Mouse (Mus musculus): ENCODE results near the gene Chrne. TPM values are rescaled to one million over a fixed set of nuclear protein-coding genes. Genes with fewer than 3 reads are reported as not detected.

Gene Chrne
- polyA plus RNA-seq, 1 experiment from 2014 or later = 0.23 TPM

DNA sequence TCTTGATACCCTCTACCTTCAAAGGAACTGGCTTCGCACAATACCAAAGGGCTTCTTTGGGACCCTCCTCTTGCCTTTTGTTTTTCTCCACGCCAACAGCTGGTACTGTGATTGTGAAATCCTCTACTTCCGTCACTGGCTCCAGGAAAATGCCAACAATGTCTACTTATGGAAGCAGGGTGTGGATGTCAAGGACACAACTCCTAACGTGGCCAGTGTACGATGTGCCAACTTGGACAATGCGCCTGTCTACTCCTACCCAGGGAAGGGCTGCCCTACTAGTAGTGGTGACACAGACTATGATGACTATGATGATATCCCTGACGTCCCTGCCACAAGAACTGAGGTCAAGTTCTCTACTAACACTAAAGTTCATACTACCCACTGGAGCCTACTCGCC, 21.0 kb upstream of the Chrne start:
- Histone ChIP-seq H3K9ac (replicated peaks) (no peak overlapping the region), H3K4me3 (replicated peaks) (no peak overlapping the region), H3K4me1 (peaks cover 5% of the 10 kb centered on the region), H3K4me2 (no peak overlapping the region), H3K9me3 (replicated peaks) (no peaks in the 10 kb centered on the region), H3K27ac (replicated peaks) (no peak overlapping the region), H3K36me3 (peaks cover 18% of the 10 kb centered on the region), H3K27me3 (replicated peaks) (no peaks in the 10 kb centered on the region)
- WGBS = 87% methylated on average over 8 of the region's 8 CpGs
- ATAC-seq (ENCODE audit: low FRiP score) = no peak

DNA sequence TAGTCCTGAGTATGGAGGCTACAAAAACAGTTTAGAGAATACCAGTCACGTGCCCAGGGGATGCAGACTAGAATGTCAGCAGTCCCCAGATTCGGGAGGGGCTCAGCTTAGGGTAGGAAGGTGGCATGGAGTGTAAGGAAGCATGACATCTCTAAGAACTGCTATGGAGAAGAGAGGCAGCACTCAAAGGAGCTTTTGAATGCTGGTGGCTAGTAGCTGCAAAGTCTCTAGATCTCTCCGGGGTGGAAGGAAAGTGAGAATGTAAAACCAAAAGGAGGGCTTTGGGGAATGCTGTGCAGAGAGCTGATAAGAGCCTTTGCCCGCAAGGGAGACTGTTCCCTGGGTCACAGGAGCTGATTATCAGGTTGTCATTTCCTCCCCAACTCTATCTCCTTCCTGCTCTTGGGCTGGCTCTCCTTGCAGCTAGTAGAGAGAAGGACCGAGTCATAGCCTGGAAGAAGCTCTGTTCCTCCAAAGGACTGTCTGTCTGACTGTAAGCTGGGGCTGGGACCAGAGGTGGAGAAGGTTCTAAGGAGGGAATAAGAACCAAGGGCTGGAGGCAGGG, 19.8 kb upstream of the Chrne start, which contains the start of gene Gp1ba:
Gene Gp1ba, plus strand, starts transcription at position 409 of the 565 bp plus-strand sequence.
- Histone ChIP-seq H3K4me3 (replicated peaks) (no peak within 1 kb of the TSS), H3K36me3 (peaks cover 7% of the 10 kb centered on the region), H3K27ac (replicated peaks) (no peak within 1 kb of the TSS), H3K4me1 (no peaks in the 10 kb centered on the region), H3K4me2 (no peak within 1 kb of the TSS), H3K27me3 (replicated peaks) (no peaks in the 10 kb centered on the region), H3K9ac (replicated peaks) (no peak within 1 kb of the TSS), H3K9me3 (replicated peaks) (no peaks in the 10 kb centered on the region)
- ATAC-seq (ENCODE audit: low FRiP score) = no peak
- 54% methylated on average over 5 of the region's 5 CpGs for WGBS

DNA sequence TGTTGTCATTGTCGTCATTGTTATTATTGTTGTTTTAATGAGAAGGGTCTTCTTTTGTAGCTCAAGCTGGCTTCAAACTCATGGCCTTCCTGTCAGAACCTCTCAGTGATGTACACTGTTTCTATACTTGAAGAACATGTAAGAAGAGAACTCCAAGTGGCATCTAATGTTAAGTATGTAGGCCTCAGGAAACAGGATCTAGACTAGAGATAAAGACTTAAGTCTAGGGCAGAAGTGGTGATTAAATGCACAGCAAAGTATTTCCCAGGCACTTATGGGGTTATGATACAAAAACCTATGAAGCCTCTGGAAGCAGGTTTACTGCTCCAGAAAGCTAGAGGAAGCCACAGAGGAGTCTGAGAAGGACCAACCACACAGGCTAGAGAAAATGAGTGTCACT, 19.3 kb upstream of the Chrne start:
- ATAC-seq (ENCODE audit: low FRiP score) = no peak
- no peak overlapping the region for H3K4me3 ChIP-seq (replicated peaks)
- H3K4me1 ChIP-seq = no peaks in the 10 kb centered on the region
- no peak overlapping the region for H3K27ac ChIP-seq (replicated peaks)
- H3K27me3 ChIP-seq (replicated peaks) = no peaks in the 10 kb centered on the region
- no peaks in the 10 kb centered on the region for H3K9me3 ChIP-seq (replicated peaks)
- 98% methylated on average over 1 of the region's 1 CpGs for WGBS
- H3K36me3 ChIP-seq = peaks cover 7% of the 10 kb centered on the region
- H3K4me2 ChIP-seq = no peak overlapping the region
- H3K9ac ChIP-seq (replicated peaks) = no peak overlapping the region

DNA sequence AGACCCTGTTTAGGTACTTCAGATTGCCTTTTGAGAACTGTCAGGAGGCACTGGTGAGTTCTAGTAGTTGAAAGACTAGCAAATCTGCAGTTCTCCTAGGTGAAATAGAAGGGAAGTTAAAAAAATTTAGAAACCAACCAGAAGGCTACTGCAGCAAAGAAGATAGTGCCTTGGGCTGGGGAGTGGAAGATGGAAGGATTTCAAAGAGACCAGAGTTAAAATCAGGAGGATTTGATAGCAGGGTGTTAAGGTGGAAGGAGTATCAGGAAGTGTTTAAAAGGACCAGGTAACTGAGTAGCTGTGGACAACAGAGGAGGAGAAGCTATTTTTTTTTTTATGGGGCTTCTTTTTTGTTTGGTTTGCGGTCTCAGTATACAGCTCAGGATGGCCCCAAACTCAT, 18.7 kb upstream of the Chrne start:
- WGBS = 89% methylated on average over 1 of the region's 1 CpGs
- Histone ChIP-seq H3K27ac (replicated peaks) (no peak overlapping the region), H3K9me3 (replicated peaks) (no peaks in the 10 kb centered on the region), H3K27me3 (replicated peaks) (no peaks in the 10 kb centered on the region), H3K4me2 (no peak overlapping the region), H3K9ac (replicated peaks) (no peak overlapping the region), H3K36me3 (peaks cover 5% of the 10 kb centered on the region), H3K4me1 (no peaks in the 10 kb centered on the region), H3K4me3 (replicated peaks) (no peak overlapping the region)
- no peak for ATAC-seq (ENCODE audit: low FRiP score)

DNA sequence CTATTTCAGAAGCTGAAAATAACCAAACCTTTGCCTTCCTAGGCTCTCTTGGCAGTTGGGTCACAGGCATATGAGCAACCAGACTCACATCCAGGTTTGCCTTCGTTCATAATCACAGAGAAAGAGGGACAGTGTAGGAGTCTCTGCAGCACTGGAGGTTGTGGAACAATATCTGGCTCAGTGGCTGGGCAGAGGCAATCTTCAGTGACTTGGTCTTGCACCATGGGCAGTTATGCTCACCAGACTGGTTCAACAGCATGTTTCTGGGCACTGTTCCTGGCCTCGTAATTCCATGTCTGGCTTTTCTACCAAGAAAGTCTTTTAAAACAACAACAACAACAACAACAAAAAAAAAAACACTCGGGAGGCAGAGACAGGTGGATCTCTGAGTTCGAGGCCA, 16.6 kb upstream of the Chrne start:
- no peak for ATAC-seq (ENCODE audit: low FRiP score)
- no peaks in the 10 kb centered on the region for H3K9me3 ChIP-seq (replicated peaks)
- H3K27me3 ChIP-seq (replicated peaks) = no peaks in the 10 kb centered on the region
- H3K4me2 ChIP-seq = no peak overlapping the region
- no peak overlapping the region for H3K27ac ChIP-seq (replicated peaks)
- no peak overlapping the region for H3K4me3 ChIP-seq (replicated peaks)
- WGBS = 84% methylated on average over 4 of the region's 4 CpGs
- no peaks in the 10 kb centered on the region for H3K4me1 ChIP-seq
- no peak overlapping the region for H3K9ac ChIP-seq (replicated peaks)
- no peaks in the 10 kb centered on the region for H3K36me3 ChIP-seq

DNA sequence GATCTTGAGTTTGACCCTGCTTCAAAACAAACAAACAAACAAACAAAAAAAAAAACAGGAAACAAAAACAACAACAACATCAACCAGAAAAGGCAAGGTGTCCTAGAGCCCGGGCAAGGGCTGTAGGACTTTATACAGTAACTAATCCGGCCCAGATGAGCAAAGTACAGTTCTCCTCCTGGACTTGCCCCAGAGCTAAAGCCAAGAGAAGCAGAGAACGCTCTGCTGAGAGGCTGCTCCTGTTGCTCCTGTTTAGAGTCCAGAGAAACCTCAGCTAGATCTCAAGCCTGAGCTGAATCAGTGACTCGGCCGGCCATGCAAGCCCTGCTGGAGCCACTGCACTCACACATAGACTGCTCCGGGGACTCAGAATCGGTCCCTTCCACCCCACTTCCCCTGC, 11.1 kb upstream of the Chrne start:
- ATAC-seq (ENCODE audit: low FRiP score) = no peak
- Histone ChIP-seq H3K27ac (replicated peaks) (no peak overlapping the region), H3K4me1 (no peaks in the 10 kb centered on the region), H3K4me3 (replicated peaks) (no peak overlapping the region), H3K9me3 (replicated peaks) (no peaks in the 10 kb centered on the region), H3K27me3 (replicated peaks) (no peaks in the 10 kb centered on the region), H3K9ac (replicated peaks) (no peak overlapping the region), H3K4me2 (no peak overlapping the region), H3K36me3 (no peaks in the 10 kb centered on the region)
- WGBS = 79% methylated on average over 7 of the region's 7 CpGs

DNA sequence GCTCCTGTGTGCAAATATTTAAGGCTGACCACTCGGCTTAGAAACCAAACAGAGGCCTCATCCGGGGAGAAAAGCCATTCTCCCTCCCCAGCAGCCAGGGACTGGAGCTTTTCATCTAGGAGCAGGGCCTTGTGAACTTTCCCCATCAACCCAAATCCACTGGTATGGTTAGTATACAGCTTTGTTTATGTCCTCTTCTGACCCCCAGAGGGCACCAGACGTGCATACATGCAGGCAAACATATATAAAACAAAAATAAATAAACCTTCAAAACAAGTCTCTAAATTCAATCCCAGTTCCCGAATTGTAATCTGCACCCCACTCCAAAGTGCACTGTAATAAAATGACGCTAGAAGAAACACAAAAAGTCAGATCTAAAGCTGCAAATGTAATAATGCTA, 10.5 kb upstream of the Chrne start:
- H3K4me1 ChIP-seq = no peaks in the 10 kb centered on the region
- no peak overlapping the region for H3K27ac ChIP-seq (replicated peaks)
- H3K9ac ChIP-seq (replicated peaks) = no peak overlapping the region
- no peak overlapping the region for H3K4me2 ChIP-seq
- H3K36me3 ChIP-seq = no peaks in the 10 kb centered on the region
- 62% methylated on average over 5 of the region's 5 CpGs for WGBS
- H3K9me3 ChIP-seq (replicated peaks) = no peaks in the 10 kb centered on the region
- H3K27me3 ChIP-seq (replicated peaks) = no peaks in the 10 kb centered on the region
- no peak for ATAC-seq (ENCODE audit: low FRiP score)
- H3K4me3 ChIP-seq (replicated peaks) = no peak overlapping the region

DNA sequence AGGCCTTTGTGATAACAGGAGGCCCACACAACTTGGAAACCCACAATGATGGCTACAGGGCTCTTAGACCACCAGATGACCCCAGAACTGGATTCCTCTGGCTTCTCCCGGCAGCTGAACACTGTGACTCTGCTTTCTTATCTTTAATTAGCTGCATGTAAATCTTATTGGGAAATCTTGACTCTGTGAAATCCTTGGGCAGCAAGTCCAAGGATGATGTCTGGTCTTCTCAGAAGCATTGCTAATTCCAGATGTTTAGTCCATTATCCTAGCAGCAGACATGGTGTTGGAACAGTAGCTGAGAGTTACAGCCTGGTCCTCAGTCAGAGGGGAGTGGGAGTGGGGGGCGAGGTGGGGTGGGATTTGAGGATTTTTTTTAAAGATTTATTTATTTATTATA, 9.4 kb upstream of the Chrne start:
- Histone ChIP-seq H3K36me3 (no peaks in the 10 kb centered on the region), H3K4me3 (replicated peaks) (no peak overlapping the region), H3K4me2 (no peak overlapping the region), H3K27me3 (replicated peaks) (no peaks in the 10 kb centered on the region), H3K4me1 (no peaks in the 10 kb centered on the region), H3K9me3 (replicated peaks) (no peaks in the 10 kb centered on the region), H3K27ac (replicated peaks) (no peak overlapping the region), H3K9ac (replicated peaks) (no peak overlapping the region)
- no peak for ATAC-seq (ENCODE audit: low FRiP score)
- 63% methylated on average over 2 of the region's 2 CpGs for WGBS

DNA sequence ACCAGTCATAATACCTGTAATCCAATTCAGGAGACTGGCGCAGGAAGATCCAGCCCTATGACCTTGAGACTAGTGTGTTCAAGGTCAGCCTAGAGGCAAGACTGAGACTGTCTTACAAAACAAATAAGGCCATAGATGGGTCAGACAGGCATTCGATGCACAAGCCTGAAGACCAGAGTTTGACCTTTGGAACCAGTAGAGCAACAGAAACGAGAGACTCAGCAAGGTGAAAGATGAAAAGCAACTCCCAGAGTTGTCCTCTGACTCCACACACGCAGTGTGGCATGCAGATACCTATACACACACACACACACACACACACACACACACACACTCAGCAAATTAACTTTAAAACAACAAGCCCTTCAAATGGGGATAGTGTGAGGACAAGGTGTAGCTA, 7.9 kb upstream of the Chrne start:
- H3K4me2 ChIP-seq = no peak overlapping the region
- H3K27me3 ChIP-seq (replicated peaks) = no peaks in the 10 kb centered on the region
- H3K36me3 ChIP-seq = no peaks in the 10 kb centered on the region
- 83% methylated on average over 4 of the region's 4 CpGs for WGBS
- no peaks in the 10 kb centered on the region for H3K4me1 ChIP-seq
- ATAC-seq (ENCODE audit: low FRiP score) = no peak
- no peak overlapping the region for H3K9ac ChIP-seq (replicated peaks)
- no peaks in the 10 kb centered on the region for H3K9me3 ChIP-seq (replicated peaks)
- H3K27ac ChIP-seq (replicated peaks) = no peak overlapping the region
- H3K4me3 ChIP-seq (replicated peaks) = no peak overlapping the region

DNA sequence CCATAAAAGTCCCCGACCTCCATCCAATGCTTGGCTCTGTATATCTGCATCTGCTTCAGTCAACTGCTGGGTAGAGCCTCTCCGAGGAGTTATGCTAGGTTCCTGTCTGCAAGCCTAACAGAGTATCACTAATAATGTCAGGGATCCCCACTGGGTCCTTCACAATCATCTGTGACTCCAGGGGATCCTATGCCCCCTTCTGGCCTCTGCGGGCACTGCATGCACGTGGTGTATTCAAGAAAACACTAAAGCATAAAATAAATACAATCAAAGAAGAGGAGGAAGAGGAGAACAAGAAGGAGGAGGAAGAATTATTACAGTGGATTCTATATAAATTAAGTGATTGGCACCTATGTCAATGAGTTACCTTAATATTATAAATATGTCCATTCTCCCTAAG, 6.5 kb upstream of the Chrne start:
- Histone ChIP-seq H3K27ac (replicated peaks) (no peak overlapping the region), H3K36me3 (no peaks in the 10 kb centered on the region), H3K4me1 (no peaks in the 10 kb centered on the region), H3K27me3 (replicated peaks) (no peaks in the 10 kb centered on the region), H3K4me3 (replicated peaks) (no peak overlapping the region), H3K9me3 (replicated peaks) (no peaks in the 10 kb centered on the region), H3K9ac (replicated peaks) (no peak overlapping the region), H3K4me2 (no peak overlapping the region)
- no peak for ATAC-seq (ENCODE audit: low FRiP score)
- 48% methylated on average over 4 of the region's 4 CpGs for WGBS

DNA sequence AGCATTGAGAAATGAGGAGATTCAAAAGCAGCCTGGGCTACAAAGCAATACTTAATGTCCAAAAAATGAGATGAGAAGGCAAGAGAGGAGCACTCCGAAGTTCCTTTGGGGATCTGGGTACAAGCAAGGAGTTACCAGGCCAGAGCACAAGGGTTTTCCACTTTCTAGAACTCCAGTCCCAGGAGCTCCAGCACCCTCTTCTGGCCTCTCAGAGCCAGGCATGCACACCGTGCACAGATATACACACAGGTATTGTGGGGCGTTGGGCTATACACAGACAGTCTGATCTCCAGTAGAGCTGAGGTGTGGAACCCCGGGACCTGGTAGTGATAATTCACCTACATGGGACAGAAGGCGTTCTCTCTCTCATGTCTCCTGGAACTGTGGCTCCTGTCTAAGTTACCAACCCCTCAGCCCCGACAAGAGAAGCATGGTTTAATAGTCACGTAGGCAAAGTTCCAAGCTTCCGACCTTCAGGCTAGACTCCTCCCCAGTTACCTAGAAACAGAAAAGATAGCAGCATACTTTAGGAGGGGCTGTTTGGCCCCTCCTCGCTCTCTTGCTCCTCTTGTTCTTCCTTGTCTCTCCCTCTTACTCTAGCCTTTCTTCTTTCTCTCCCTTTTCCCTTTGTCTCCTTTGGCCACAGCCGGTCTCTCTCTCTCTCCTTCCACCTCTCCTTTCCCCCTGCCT, 4.2 kb upstream of the Chrne start:
- ATAC-seq (ENCODE audit: low FRiP score) = no peak
- H3K9ac ChIP-seq (replicated peaks) = no peak overlapping the region
- 83% methylated on average over 10 of the region's 10 CpGs for WGBS
- no peaks in the 10 kb centered on the region for H3K4me1 ChIP-seq
- no peak overlapping the region for H3K4me2 ChIP-seq
- H3K4me3 ChIP-seq (replicated peaks) = no peak overlapping the region
- no peak overlapping the region for H3K27ac ChIP-seq (replicated peaks)
- H3K36me3 ChIP-seq = no peaks in the 10 kb centered on the region
- H3K27me3 ChIP-seq (replicated peaks) = no peaks in the 10 kb centered on the region
- H3K9me3 ChIP-seq (replicated peaks) = no peaks in the 10 kb centered on the region

DNA sequence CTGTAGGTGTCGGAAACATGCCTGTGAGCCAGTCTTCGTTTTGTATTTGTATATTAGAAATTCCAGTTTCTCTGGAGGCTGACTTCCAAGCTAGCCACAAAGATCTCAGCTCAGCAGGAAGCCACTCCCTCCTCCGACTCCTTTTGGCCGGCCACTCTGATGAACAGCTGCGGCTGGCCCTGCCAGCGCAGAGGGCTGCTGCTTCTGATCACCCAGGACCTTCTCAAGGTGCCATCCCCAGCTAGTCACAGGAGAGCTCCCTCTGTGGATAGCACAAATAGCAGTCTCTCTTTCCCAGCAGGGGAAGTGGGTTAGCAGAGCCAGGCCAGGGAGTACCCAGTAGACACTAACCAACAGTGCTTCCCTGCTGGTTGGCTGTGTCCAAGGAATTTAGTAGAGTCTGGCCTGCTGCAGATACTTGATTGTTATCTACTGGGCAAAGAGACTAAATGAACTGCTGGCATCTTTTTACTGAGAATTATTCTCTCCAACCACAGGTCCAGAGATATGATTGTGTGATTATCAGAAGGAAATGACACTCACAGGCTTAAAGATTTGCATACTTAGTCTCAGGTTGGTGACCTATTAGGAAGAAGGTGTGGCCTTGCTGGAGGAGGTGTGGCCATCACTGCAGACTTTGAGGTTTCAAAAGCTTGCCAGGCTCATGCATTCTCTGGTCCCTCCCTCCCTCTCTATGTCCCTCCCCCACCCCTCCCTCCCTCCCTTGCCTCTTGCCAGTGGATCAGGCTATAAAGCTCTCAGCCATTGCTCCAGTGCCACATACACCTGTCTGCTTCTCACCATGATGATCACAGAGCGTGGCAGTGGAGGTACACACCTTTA, 3.2 kb upstream of the Chrne start:
- ATAC-seq (ENCODE audit: low FRiP score) = no peak
- 45% methylated on average over 7 of the region's 7 CpGs for WGBS

More for the DNA sequence above, 3.2 kb upstream of the Chrne start:
- Histone ChIP-seq H3K27ac (replicated peaks) (no peak overlapping the region), H3K27me3 (replicated peaks) (no peaks in the 10 kb centered on the region), H3K4me3 (replicated peaks) (no peak overlapping the region), H3K4me2 (no peak overlapping the region), H3K36me3 (no peaks in the 10 kb centered on the region), H3K4me1 (no peaks in the 10 kb centered on the region), H3K9me3 (replicated peaks) (no peaks in the 10 kb centered on the region), H3K9ac (replicated peaks) (no peak overlapping the region)

All from neural tube, embryonic 15.5 days (tissue).